Mouse (Mus musculus) kidney, postnatal 0 days (tissue): ENCODE measurements around the gene Pnrc2. TPM values are rescaled to one million over a fixed set of nuclear protein-coding genes. Genes with fewer than 3 reads are reported as not detected.

ENCODE experiments used
- ATAC-seq: fragments of 200-750 bp; cut with Nextera tagmentation; replicated peaks from 2 replicates; pipeline ENCODE4 v1.8.0; 2017; ENCODE audit warnings: low read depth, moderate number of reproducible peaks, moderate TSS enrichment, moderate library complexity; ENCODE audit not compliant: low FRiP score
- DNase-seq: peaks from one replicate; pipeline ENCODE4 v3.0.0-alpha.2; 2016; ENCODE audit warnings: low spot score
- H3K27ac ChIP-seq: fragments of 300-500 bp; sonication (generic); 2 replicates; pipeline ENCODE4 v1.5.1; 2014; ENCODE audit warnings: mild to moderate bottlenecking
- H3K27me3 ChIP-seq: fragments of 300-500 bp; sonication (generic); 2 replicates; pipeline ENCODE4 v1.6.1; 2014; ENCODE audit warnings: low read length, mixed read lengths; ENCODE audit not compliant: insufficient read depth
- H3K36me3 ChIP-seq: fragments of 300-500 bp; sonication (generic); 2 replicates; pipeline ENCODE4 v1.6.1; 2014; ENCODE audit warnings: low read length, mixed read lengths; ENCODE audit not compliant: insufficient read depth
- H3K4me1 ChIP-seq: fragments of 300-500 bp; sonication (generic); replicated peaks from 2 replicates; pipeline ENCODE4 v1.6.1; 2014; ENCODE audit warnings: antibody characterized with exemption, low read length, mixed read lengths; ENCODE audit not compliant: insufficient read depth
- H3K4me2 ChIP-seq: fragments of 300-500 bp; sonication (generic); 2 replicates; pipeline ENCODE4 v1.6.1; 2014; ENCODE audit warnings: mild to moderate bottlenecking, low read length, moderate library complexity, mixed read lengths
- H3K4me3 ChIP-seq: fragments of 300-500 bp; sonication (generic); replicated peaks from 2 replicates; pipeline ENCODE4 v1.5.1; 2014; ENCODE audit warnings: low read depth, low read length
- H3K9ac ChIP-seq: fragments of 300-500 bp; sonication (generic); 2 replicates; pipeline ENCODE4 v1.6.1; 2014; ENCODE audit warnings: low read depth, low read length
- H3K9me3 ChIP-seq: fragments of 300-500 bp; sonication (generic); replicated peaks from 2 replicates; pipeline ENCODE4 v1.6.1; 2016; ENCODE audit warnings: low read length, inconsistent platforms, mixed read lengths
- CTCF ChIP-seq: IDR thresholded peaks from 2 replicates; pipeline ENCODE4 v1.5.1; 2016; ENCODE audit warnings: antibody characterized with exemption, low read depth, mild to moderate bottlenecking, moderate library complexity
- WGBS: fragments of 180-500 bp; shearing (Covaris S2); extraction: QIAGEN DNeasy Blood & Tissue Kit; methylation state at CpG from one replicate; pipeline ENCODE4 v1.1.7; 2014; 5-methylcytosine and 5-hydroxymethylcytosine counted together
- polyA plus RNA-seq: library from polyadenylated mRNA; unstranded; fragments of >200 nt; fragmentation: Nextera tagmentation; extraction: Ambion mirVana; gene quantifications from 2 replicates; pipeline ENCODE4 v1.2.1, GENCODE M21; 2015

Gene Pnrc2
- polyA plus RNA-seq, 1 experiment from 2014 or later, result 190 TPM

DNA sequence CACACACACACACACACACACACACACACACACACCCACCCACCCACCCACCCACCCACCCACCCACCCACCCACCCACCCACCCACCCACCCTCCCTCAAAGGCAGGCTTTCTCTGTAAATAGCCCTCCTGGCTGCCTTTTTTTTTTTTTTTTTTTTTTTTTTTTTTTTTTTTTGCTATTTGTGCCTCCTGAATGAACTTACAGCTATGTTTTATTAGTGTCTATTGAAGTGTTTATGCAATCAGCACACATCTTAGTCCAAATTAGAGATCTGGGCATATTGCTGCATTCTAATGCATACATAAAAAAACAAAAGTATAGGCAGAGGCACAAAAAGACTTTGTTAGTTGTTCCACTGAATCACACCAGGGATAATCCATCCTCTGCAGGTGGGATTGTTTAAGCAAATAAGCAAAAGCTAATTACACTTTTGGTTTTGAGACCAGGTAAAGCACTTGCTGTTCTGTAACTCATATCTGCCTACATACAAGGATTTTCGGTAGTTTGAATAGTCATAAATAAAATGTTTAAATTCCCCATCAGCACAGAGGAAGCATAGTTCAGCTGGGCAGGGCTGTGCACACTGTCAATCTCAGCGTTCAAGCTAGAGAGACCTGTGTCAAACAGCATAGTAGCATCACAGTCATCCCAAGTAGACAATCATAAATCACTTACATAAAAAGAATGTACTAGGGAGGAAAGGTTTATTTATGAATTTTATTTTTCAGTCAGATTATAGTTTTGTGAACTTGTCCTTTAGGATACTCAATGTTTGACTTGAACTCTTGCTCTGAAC is 3.2 kb downstream of the Pnrc2 start:
- no peak overlapping the region for H3K4me3 ChIP-seq
- no peaks in the 10 kb centered on the region for H3K9me3 ChIP-seq
- H3K4me2 ChIP-seq, result peak overlapping the region; percentile 63
- TF ChIP-seq CTCF, result no peak
- peaks cover 11% of the 10 kb centered on the region for H3K36me3 ChIP-seq
- WGBS, result 11% methylated on average over 2 of the region's 2 CpGs
- no peak overlapping the region for H3K9ac ChIP-seq
- ATAC-seq (no peak), DNase-seq (no peak)
- H3K4me1 ChIP-seq, result peaks cover 29% of the 10 kb centered on the region
- no peaks in the 10 kb centered on the region for H3K27me3 ChIP-seq
- no peak overlapping the region for H3K27ac ChIP-seq

DNA sequence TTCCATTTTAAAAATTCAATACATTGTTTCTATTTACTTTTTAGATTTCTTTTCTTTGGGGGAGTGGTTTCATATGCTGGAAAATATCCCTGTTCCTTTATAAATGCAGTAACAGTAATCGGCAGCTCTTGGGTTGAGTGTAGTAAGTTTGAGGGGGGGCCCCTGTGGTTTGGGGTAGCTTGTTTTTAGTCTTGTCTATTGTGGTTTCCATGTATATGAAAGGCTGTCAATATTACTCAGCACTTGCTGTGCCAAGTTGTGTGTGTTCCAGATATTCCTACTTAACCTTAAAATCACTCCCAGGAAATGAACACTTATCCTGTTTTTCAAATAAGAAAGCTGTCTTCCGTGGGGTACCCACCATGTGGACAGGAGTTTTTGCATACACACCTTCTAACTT is 4.7 kb downstream of the Pnrc2 start:
- Histone ChIP-seq H3K4me2 (no peak overlapping the region), H3K9me3 (no peaks in the 10 kb centered on the region), H3K36me3 (peaks cover 11% of the 10 kb centered on the region), H3K27ac (peak overlapping the region; percentile 36; the same call in 1 of the 2 replicates), H3K4me1 (peaks cover 15% of the 10 kb centered on the region; the same call in 1 of the 2 replicates), H3K27me3 (no peaks in the 10 kb centered on the region), H3K9ac (no peak overlapping the region), H3K4me3 (no peak overlapping the region)
- no peak for ATAC-seq
- 50% methylated on average over 2 of the region's 2 CpGs for WGBS
- TF ChIP-seq CTCF, result no peak
- no peak for DNase-seq

DNA sequence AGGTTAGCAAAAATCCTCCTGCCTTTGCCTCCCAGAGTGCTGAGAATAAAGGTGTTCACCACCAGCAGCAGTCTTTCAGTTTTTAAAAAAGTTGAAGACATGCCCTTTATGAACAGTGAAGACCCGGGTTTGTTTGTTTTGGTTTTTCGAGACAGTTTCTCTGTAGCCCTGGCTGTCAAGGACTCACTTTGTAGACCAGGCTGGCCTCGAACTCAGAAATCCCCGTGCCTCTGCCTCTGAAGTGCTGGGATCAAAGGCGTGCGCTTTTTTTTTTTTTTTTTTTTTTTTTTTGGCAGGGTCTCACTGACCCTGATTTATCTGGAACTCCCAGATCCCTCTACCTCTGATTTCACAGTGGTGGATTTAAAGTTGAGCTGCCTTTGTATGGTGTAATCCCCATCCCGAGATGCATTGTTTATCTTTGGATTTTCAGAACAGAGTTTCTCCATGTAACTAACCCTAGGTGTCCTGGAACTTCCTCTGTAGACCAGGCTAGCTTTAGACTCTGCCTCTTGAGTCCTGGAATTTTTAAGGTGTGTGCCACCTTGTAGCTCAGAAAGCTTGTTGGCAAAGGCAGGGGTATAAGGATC is 16.0 kb downstream of the Pnrc2 start:
- Histone ChIP-seq H3K9ac (peak overlapping the region; percentile 52; the same call in 1 of the 2 replicates), H3K36me3 (no peaks in the 10 kb centered on the region), H3K4me3 (peak overlapping the region; percentile 96), H3K9me3 (no peaks in the 10 kb centered on the region), H3K27me3 (no peaks in the 10 kb centered on the region), H3K4me1 (peaks cover 28% of the 10 kb centered on the region), H3K4me2 (peak overlapping the region; percentile 69), H3K27ac (no peak overlapping the region)
- ATAC-seq (no peak), DNase-seq (no peak)
- TF ChIP-seq CTCF, result no peak
- 2% methylated on average over 7 of the region's 7 CpGs for WGBS

- DNase-seq (peak; percentile 84), ATAC-seq (peak; percentile 77)
- under 1% methylated on average over 84 of the region's 91 CpGs for WGBS
- no peak for TF ChIP-seq CTCF
- H3K4me3 ChIP-seq, result peak overlapping the region; percentile 96
- no peaks in the 10 kb centered on the region for H3K9me3 ChIP-seq
- H3K9ac ChIP-seq, result peak overlapping the region; percentile 96
- peaks cover 28% of the 10 kb centered on the region for H3K4me1 ChIP-seq
- peak overlapping the region; percentile 69 for H3K4me2 ChIP-seq
- H3K27me3 ChIP-seq, result no peaks in the 10 kb centered on the region
- peak overlapping the region; percentile 99 for H3K27ac ChIP-seq
- no peaks in the 10 kb centered on the region for H3K36me3 ChIP-seq
These were observed 17.2 kb downstream of the Pnrc2 start for GRCm38 (mm10) chr4:135856223-135857091.

GRCm38 (mm10) chr4:135855536-135856222 is 18.0 kb downstream of the Pnrc2 start, which contains the start of gene Srsf10:
Srsf10 (plus strand) TSS chr4:135855747.
- ATAC-seq, result peak; percentile 96
- no peaks in the 10 kb centered on the region for H3K36me3 ChIP-seq
- under 1% methylated on average over 65 of the region's 67 CpGs for WGBS
- peak; percentile 99 for DNase-seq
- H3K27me3 ChIP-seq, result no peaks in the 10 kb centered on the region
- no peak for TF ChIP-seq CTCF
- H3K9ac ChIP-seq, result peak within 1 kb of the TSS; percentile 96
- H3K4me1 ChIP-seq, result peaks cover 24% of the 10 kb centered on the region
- peak within 1 kb of the TSS; percentile 99 for H3K27ac ChIP-seq
- H3K4me3 ChIP-seq, result peak within 1 kb of the TSS; percentile 96
- H3K9me3 ChIP-seq, result no peaks in the 10 kb centered on the region
- H3K4me2 ChIP-seq, result peak within 1 kb of the TSS; percentile 86
